In genomic region chr1:179709390-179709789, GRCm38 (mm10) we compare ENCODE assay signal across 9 mouse cellular contexts. TPM values are rescaled to one million over a fixed set of nuclear protein-coding genes. Genes with fewer than 3 reads are reported as not detected.
DNase-seq lines count a peak whose midpoint lies in the region; ATAC-seq lines count a peak whose summit lies in the region.
"Had no signal": no experiment of that assay in that cellular context is flagged by ENCODE, and none has a peak within 500 bp of the region (broad histone marks: within the 10 kb centered on the region; RNA-seq: fewer than 3 reads in every experiment).

No protein-coding gene starts in this region.

- intact Hi-C loops in heart, postnatal 36 days (cut with DNase I), result no loop called here

- no peaks in the 10 kb centered on the region for H3K9me3 ChIP-seq in forebrain, embryonic 14.5 days (replicated peaks; ENCODE audit: control insufficient read depth, low read length)
- H3K9me3 ChIP-seq in forebrain, embryonic 15.5 days, result no peaks in the 10 kb centered on the region
- no peaks in the 10 kb centered on the region for H3K9me3 ChIP-seq in embryonic facial prominence, embryonic 15.5 days (replicated peaks)
- H3K9me3 ChIP-seq in intestine, embryonic 16.5 days (ENCODE audit: control insufficient read depth, low read length), result no peaks in the 10 kb centered on the region
- H3K9me3 ChIP-seq: limb, embryonic 13.5 days had no signal

- H3K36me3 ChIP-seq in forebrain, embryonic 14.5 days (ENCODE audit: control insufficient read depth, insufficient read depth, low read length), result no peaks in the 10 kb centered on the region
- H3K36me3 ChIP-seq in forebrain, embryonic 15.5 days, result no peaks in the 10 kb centered on the region
- no peaks in the 10 kb centered on the region for H3K36me3 ChIP-seq in embryonic facial prominence, embryonic 15.5 days
- H3K36me3 ChIP-seq in intestine, embryonic 16.5 days (ENCODE audit: control insufficient read depth, insufficient read depth, low read length), result no peaks in the 10 kb centered on the region
- H3K36me3 ChIP-seq: limb, embryonic 13.5 days had no signal

- H3K9ac ChIP-seq in forebrain, embryonic 14.5 days (ENCODE audit: low read length), result no peak overlapping the region
- no peak overlapping the region for H3K9ac ChIP-seq in forebrain, embryonic 15.5 days (replicated peaks)
- no peak overlapping the region for H3K9ac ChIP-seq in embryonic facial prominence, embryonic 15.5 days
- no peak overlapping the region for H3K9ac ChIP-seq in intestine, embryonic 16.5 days (ENCODE audit: low read depth, low read length)
- H3K9ac ChIP-seq: limb, embryonic 13.5 days had no signal

- ATAC-seq in forebrain, embryonic 14.5 days, result no peak
- ATAC-seq in forebrain, embryonic 15.5 days (replicated peaks), result no peak; the same call in 1 of the 2 replicates
- peak; percentile 79; the same call in 1 of the 2 replicates for ATAC-seq in embryonic facial prominence, embryonic 15.5 days (ENCODE audit: insufficient number of reproducible peaks, low FRiP score, low TSS enrichment, low read depth)
- no peak for ATAC-seq in intestine, embryonic 16.5 days

- DNase-seq in forebrain, embryonic 14.5 days (ENCODE audit: low spot score), result peak; percentile 7
- peak; percentile 38 to 44 for DNase-seq in heart, postnatal 36 days
- peak; percentile 63 for DNase-seq in lung, postnatal 10 days
- no peak for DNase-seq in c-Kit-positive CD71-positive TER-119-positive erythroid progenitor cells, embryonic 14.5 days (ENCODE audit: low spot score)
- DNase-seq in embryo, embryonic 9.5 days (ENCODE audit: extremely low spot score), result no peak

- no peak overlapping the region for H3K27ac ChIP-seq in forebrain, embryonic 14.5 days (ENCODE audit: low read depth, low read length)
- no peak overlapping the region for H3K27ac ChIP-seq in forebrain, embryonic 15.5 days (replicated peaks)
- H3K27ac ChIP-seq in embryonic facial prominence, embryonic 15.5 days (replicated peaks), result no peak overlapping the region
- H3K27ac ChIP-seq in intestine, embryonic 16.5 days (ENCODE audit: low read length), result no peak overlapping the region
- H3K27ac ChIP-seq: limb, embryonic 13.5 days had no signal

- H3K4me1 ChIP-seq in forebrain, embryonic 14.5 days (ENCODE audit: control insufficient read depth, insufficient read depth, low read length), result no peaks in the 10 kb centered on the region
- no peaks in the 10 kb centered on the region for H3K4me1 ChIP-seq in forebrain, embryonic 15.5 days
- no peaks in the 10 kb centered on the region for H3K4me1 ChIP-seq in embryonic facial prominence, embryonic 15.5 days
- H3K4me1 ChIP-seq in intestine, embryonic 16.5 days (ENCODE audit: control insufficient read depth, insufficient read depth, low read length), result no peaks in the 10 kb centered on the region
- H3K4me1 ChIP-seq: limb, embryonic 13.5 days had no signal

- H3K4me3 ChIP-seq in forebrain, embryonic 14.5 days (ENCODE audit: low read depth, low read length), result no peak overlapping the region
- no peak overlapping the region for H3K4me3 ChIP-seq in forebrain, embryonic 15.5 days
- H3K4me3 ChIP-seq in embryonic facial prominence, embryonic 15.5 days (replicated peaks), result no peak overlapping the region
- no peak overlapping the region for H3K4me3 ChIP-seq in intestine, embryonic 16.5 days (ENCODE audit: low read length)
- H3K4me3 ChIP-seq: limb, embryonic 13.5 days had no signal

- no peaks in the 10 kb centered on the region for H3K27me3 ChIP-seq in forebrain, embryonic 14.5 days (replicated peaks; ENCODE audit: control insufficient read depth, insufficient read depth, low read length)
- H3K27me3 ChIP-seq in forebrain, embryonic 15.5 days, result no peaks in the 10 kb centered on the region
- H3K27me3 ChIP-seq in embryonic facial prominence, embryonic 15.5 days, result no peaks in the 10 kb centered on the region
- no peaks in the 10 kb centered on the region for H3K27me3 ChIP-seq in intestine, embryonic 16.5 days (replicated peaks; ENCODE audit: control insufficient read depth, insufficient read depth, low read length)
- H3K27me3 ChIP-seq: limb, embryonic 13.5 days had no signal

- no peak overlapping the region for H3K4me2 ChIP-seq in forebrain, embryonic 14.5 days (ENCODE audit: low read length)
- H3K4me2 ChIP-seq in forebrain, embryonic 15.5 days (replicated peaks), result no peak overlapping the region
- no peak overlapping the region for H3K4me2 ChIP-seq in embryonic facial prominence, embryonic 15.5 days (replicated peaks)
- no peak overlapping the region for H3K4me2 ChIP-seq in intestine, embryonic 16.5 days (ENCODE audit: low read depth, low read length)
- H3K4me2 ChIP-seq: limb, embryonic 13.5 days had no signal

- WGBS in forebrain, embryonic 14.5 days, result 76% methylated on average over 6 of the region's 6 CpGs
- 75% methylated on average over 6 of the region's 6 CpGs for WGBS in forebrain, embryonic 15.5 days
- 63% methylated on average over 6 of the region's 6 CpGs for WGBS in embryonic facial prominence, embryonic 15.5 days
- 67% methylated on average over 6 of the region's 6 CpGs for WGBS in intestine, embryonic 16.5 days

RNA-seq across cellular contexts. Expression of gene Kif28, which starts 35.7 kb away (rescaled TPM):
- not detected in 2 replicates for polyA plus RNA-seq in forebrain, embryonic 14.5 days (2014; fragmentation: Nextera tagmentation; extraction: Ambion mirVana)
- not detected in 2 replicates for polyA plus RNA-seq in forebrain, embryonic 15.5 days (2015; fragmentation: Nextera tagmentation; extraction: Ambion mirVana)
- 0.18 and 0.25 TPM in 2 replicates for polyA plus RNA-seq in embryonic facial prominence, embryonic 15.5 days (2015; fragmentation: Nextera tagmentation; extraction: Ambion mirVana)
- total RNA-seq in heart, postnatal 36 days (2021), result under 1 TPM; 0.43 to 0.53 TPM
- not detected in 2 replicates for polyA plus RNA-seq in intestine, embryonic 16.5 days (2015; fragmentation: Nextera tagmentation; extraction: Ambion mirVana)
- polyA plus RNA-seq: limb, embryonic 13.5 days had no signal

RNA-seq across cellular contexts. Expression of gene Sccpdh, which starts 41.4 kb away (rescaled TPM):
- polyA plus RNA-seq in forebrain, embryonic 14.5 days (2014; fragmentation: Nextera tagmentation; extraction: Ambion mirVana), result 114 and 125 TPM in 2 replicates
- polyA plus RNA-seq in forebrain, embryonic 15.5 days (2015; fragmentation: Nextera tagmentation; extraction: Ambion mirVana), result 101 and 116 TPM in 2 replicates
- polyA plus RNA-seq in embryonic facial prominence, embryonic 15.5 days (2015; fragmentation: Nextera tagmentation; extraction: Ambion mirVana), result 70.1 and 71.9 TPM in 2 replicates
- 10 to 100 TPM; 57.1 to 58.5 TPM for total RNA-seq in heart, postnatal 36 days (2021)
- 47.1 and 49.8 TPM in 2 replicates for polyA plus RNA-seq in intestine, embryonic 16.5 days (2015; fragmentation: Nextera tagmentation; extraction: Ambion mirVana)

Comparison
In these comparisons a context has a peak if more than half of its experiments do, and no peak if none do; other contexts are left out.
1. DNase-seq: peak in forebrain, embryonic 14.5 days (single experiment), heart, postnatal 36 days (2 of 2) and lung, postnatal 10 days (single experiment); none in c-Kit-positive CD71-positive TER-119-positive erythroid progenitor cells, embryonic 14.5 days (single experiment) and embryo, embryonic 9.5 days (single experiment).